ENCODE assay signal across 8 mouse cellular contexts in genomic region chr17:55958584-55958886, GRCm38 (mm10). TPM values are rescaled to one million over a fixed set of nuclear protein-coding genes. Genes with fewer than 3 reads are reported as not detected.
A peak's percentile ranks its signal among the peaks of the same experiment; 100 is the strongest.
DNase-seq lines count a peak whose midpoint lies in the region; ATAC-seq and TF ChIP-seq lines count a peak whose summit lies in the region.

No protein-coding gene starts in this region.

- peaks cover 7% of the 10 kb centered on the region; the same call in 1 of the 2 replicates for H3K4me1 ChIP-seq in spleen, adult 2 months (ENCODE audit: control insufficient read depth, insufficient read depth, insufficient read length)
- peaks cover 21% of the 10 kb centered on the region for H3K4me1 ChIP-seq in liver, embryonic 11.5 days (replicated peaks; ENCODE audit: control insufficient read depth, insufficient read depth, low read length)
- H3K4me1 ChIP-seq in stomach, postnatal 0 days (replicated peaks; ENCODE audit: control insufficient read depth, insufficient read depth): 0 out of 2 replicates have a peak, but pooled peaks cover 4% of the 10 kb centered on the region

- no peaks in the 10 kb centered on the region for H3K27me3 ChIP-seq in spleen, adult 2 months (ENCODE audit: control insufficient read depth, insufficient read depth, low read length)
- peaks cover 3% of the 10 kb centered on the region; the same call in 1 of the 2 replicates for H3K27me3 ChIP-seq in liver, embryonic 11.5 days (replicated peaks; ENCODE audit: control insufficient read depth, insufficient read depth, low read length)
- no peaks in the 10 kb centered on the region for H3K27me3 ChIP-seq in stomach, postnatal 0 days (ENCODE audit: control insufficient read depth, insufficient read depth, low read length)

- TF ChIP-seq EP300 in stomach, postnatal 0 days (optimal IDR thresholded peaks at IDR 0.05): no peak

- WGBS in spleen, adult 2 months: 46% methylated on average over 2 of the region's 2 CpGs
- WGBS in liver, embryonic 11.5 days: 29% methylated on average over 2 of the region's 2 CpGs
- WGBS in stomach, postnatal 0 days: 32% methylated on average over 2 of the region's 2 CpGs

- peaks cover 4% of the 10 kb centered on the region; the same call in 1 of the 2 replicates for H3K36me3 ChIP-seq in spleen, adult 2 months (ENCODE audit: control insufficient read depth, insufficient read depth, low read length)
- peaks cover 9% of the 10 kb centered on the region; the same call in 1 of the 2 replicates for H3K36me3 ChIP-seq in liver, embryonic 11.5 days (ENCODE audit: control insufficient read depth, insufficient read depth, low read length)
- peaks cover 4% of the 10 kb centered on the region; the same call in 1 of the 2 replicates for H3K36me3 ChIP-seq in stomach, postnatal 0 days (ENCODE audit: control insufficient read depth, insufficient read depth, low read length)

- peak; percentile 53 for DNase-seq in cerebellum, adult 11-12 months
- DNase-seq in spleen, adult 2 months (ENCODE audit: low read depth in 1 of 2, low spot score in 2 of 2): no peak
- no peak for DNase-seq in spleen, adult 18-20 months
- DNase-seq in liver, embryonic 11.5 days (ENCODE audit: low spot score): no peak
- DNase-seq in stomach, postnatal 0 days (ENCODE audit: low spot score): no peak
- DNase-seq in thymus, postnatal 10 days (ENCODE audit: low spot score in 2 of 2): no peak

- H3K4me2 ChIP-seq in liver, embryonic 11.5 days: peak overlapping the region; percentile 82
- peak overlapping the region; percentile 58 for H3K4me2 ChIP-seq in stomach, postnatal 0 days (replicated peaks; ENCODE audit: low read depth)

- H3K9ac ChIP-seq in liver, embryonic 11.5 days (ENCODE audit: low read depth, low read length): peak overlapping the region; percentile 83
- H3K9ac ChIP-seq in stomach, postnatal 0 days (ENCODE audit: low read length): peak overlapping the region; percentile 55

- H3K27ac ChIP-seq in spleen, adult 2 months (ENCODE audit: insufficient read depth, low read length): peak overlapping the region; percentile 95
- peak overlapping the region; percentile 94; the same call in 1 of the 2 replicates for H3K27ac ChIP-seq in liver, embryonic 11.5 days (ENCODE audit: low read depth, low read length)
- peak overlapping the region; percentile 94 for H3K27ac ChIP-seq in stomach, postnatal 0 days (replicated peaks)

- H3K4me3 ChIP-seq in spleen, adult 2 months (ENCODE audit: extremely low read depth, insufficient read depth, insufficient read length): peak overlapping the region; percentile 95; the same call in 1 of the 2 replicates
- H3K4me3 ChIP-seq in liver, embryonic 11.5 days (ENCODE audit: low read depth, low read length): peak overlapping the region; percentile 64
- H3K4me3 ChIP-seq in stomach, postnatal 0 days (ENCODE audit: low read depth, low read length): peak overlapping the region; percentile 57

- no peaks in the 10 kb centered on the region for H3K9me3 ChIP-seq in liver, embryonic 11.5 days (ENCODE audit: control insufficient read depth, low read length)
- no peaks in the 10 kb centered on the region for H3K9me3 ChIP-seq in stomach, postnatal 0 days (ENCODE audit: control insufficient read depth, low read length)

- TF ChIP-seq CTCF in spleen, adult 2 months (IDR thresholded peaks at IDR 0.05; ENCODE audit: extremely low read depth, insufficient read depth, insufficient read length, insufficient replicate concordance): no peak
- no peak for TF ChIP-seq CTCF in stomach, postnatal 0 days (IDR thresholded peaks at IDR 0.05; ENCODE audit: low read depth)

- ATAC-seq in cerebellum, adult (ENCODE audit: insufficient number of reproducible peaks, low FRiP score, low TSS enrichment): no peak
- no peak for ATAC-seq in liver, embryonic 11.5 days (replicated peaks; ENCODE audit: low FRiP score)
- ATAC-seq in stomach, postnatal 0 days (ENCODE audit: low FRiP score, low TSS enrichment): no peak
- ATAC-seq in granulocyte monocyte progenitor cell, adult 5-6 weeks (replicated peaks; ENCODE audit: poor library complexity, severe bottlenecking): no peak

- no peak for TF ChIP-seq POLR2A in spleen, adult 2 months (IDR thresholded peaks at IDR 0.05; ENCODE audit: low read depth, low read length)

RNA-seq across cellular contexts. Expression of gene Yju2, which starts 0.4 kb away (rescaled TPM):
- 8.2 and 10.5 TPM in 2 replicates for polyA plus RNA-seq in spleen, adult 2 months (2012; rRNA removed)
- 20.9 and 23.4 TPM in 2 replicates for polyA plus RNA-seq in liver, embryonic 11.5 days (2014; fragmentation: Nextera tagmentation; extraction: Ambion mirVana)
- 12.5 and 12.6 TPM in 2 replicates for polyA plus RNA-seq in stomach, postnatal 0 days (2015; fragmentation: Nextera tagmentation; extraction: Ambion mirVana)
- total RNA-seq in granulocyte monocyte progenitor cell, adult 5-6 weeks (2014; fragmentation: Nextera tagmentation): 15.1 and 15.4 TPM in 2 replicates
- total RNA-seq in granulocyte monocyte progenitor cell, adult 5-6 weeks (2017): 17.2 and 30.9 TPM in 2 replicates

RNA-seq across cellular contexts. Expression of gene Ebi3, which starts 6.1 kb away (rescaled TPM):
- 36.3 and 44.8 TPM in 2 replicates for polyA plus RNA-seq in spleen, adult 2 months (2012; rRNA removed)
- polyA plus RNA-seq in liver, embryonic 11.5 days (2014; fragmentation: Nextera tagmentation; extraction: Ambion mirVana): 3.5 and 4.7 TPM in 2 replicates
- polyA plus RNA-seq in stomach, postnatal 0 days (2015; fragmentation: Nextera tagmentation; extraction: Ambion mirVana): 2.7 and 3.1 TPM in 2 replicates
- total RNA-seq in granulocyte monocyte progenitor cell, adult 5-6 weeks (2014; fragmentation: Nextera tagmentation): 16.8 and 36.8 TPM in 2 replicates
- 10.9 and 12.6 TPM in 2 replicates for total RNA-seq in granulocyte monocyte progenitor cell, adult 5-6 weeks (2017)

RNA-seq across cellular contexts. Expression of gene Zfp119b, which starts 9.2 kb away (rescaled TPM):
- 0.25 and 0.27 TPM in 2 replicates for polyA plus RNA-seq in spleen, adult 2 months (2012; rRNA removed)
- 3.8 and 4.4 TPM in 2 replicates for polyA plus RNA-seq in liver, embryonic 11.5 days (2014; fragmentation: Nextera tagmentation; extraction: Ambion mirVana)
- 4.9 and 5.8 TPM in 2 replicates for polyA plus RNA-seq in stomach, postnatal 0 days (2015; fragmentation: Nextera tagmentation; extraction: Ambion mirVana)
- total RNA-seq in granulocyte monocyte progenitor cell, adult 5-6 weeks (2014; fragmentation: Nextera tagmentation): 2.1 and 5.4 TPM in 2 replicates
- total RNA-seq in granulocyte monocyte progenitor cell, adult 5-6 weeks (2017): 4.8 and 6.8 TPM in 2 replicates

RNA-seq across cellular contexts. Expression of gene Shd, which starts 11.7 kb away (rescaled TPM):
- 1.9 and 2.2 TPM in 2 replicates for polyA plus RNA-seq in spleen, adult 2 months (2012; rRNA removed)
- 2.4 and 2.5 TPM in 2 replicates for polyA plus RNA-seq in liver, embryonic 11.5 days (2014; fragmentation: Nextera tagmentation; extraction: Ambion mirVana)
- polyA plus RNA-seq in stomach, postnatal 0 days (2015; fragmentation: Nextera tagmentation; extraction: Ambion mirVana): 3.2 and 3.4 TPM in 2 replicates
- 1.6 TPM in 1 of 2 replicates, not detected in the other for total RNA-seq in granulocyte monocyte progenitor cell, adult 5-6 weeks (2014; fragmentation: Nextera tagmentation)
- not detected in 2 replicates for total RNA-seq in granulocyte monocyte progenitor cell, adult 5-6 weeks (2017)

RNA-seq across cellular contexts. Expression of gene Fsd1, which starts 27.8 kb away (rescaled TPM):
- polyA plus RNA-seq in spleen, adult 2 months (2012; rRNA removed): 0.06 and 0.07 TPM in 2 replicates
- polyA plus RNA-seq in liver, embryonic 11.5 days (2014; fragmentation: Nextera tagmentation; extraction: Ambion mirVana): 6.4 and 8.8 TPM in 2 replicates
- polyA plus RNA-seq in stomach, postnatal 0 days (2015; fragmentation: Nextera tagmentation; extraction: Ambion mirVana): 2.7 and 3.5 TPM in 2 replicates
- not detected in 2 replicates for total RNA-seq in granulocyte monocyte progenitor cell, adult 5-6 weeks (2014; fragmentation: Nextera tagmentation)
- not detected in 2 replicates for total RNA-seq in granulocyte monocyte progenitor cell, adult 5-6 weeks (2017)
